Mouse (Mus musculus): Measurements from ENCODE around the gene Pqbp1. TPM values are rescaled to one million over a fixed set of nuclear protein-coding genes. Genes with fewer than 3 reads are reported as not detected.

The Pqbp1 gene
- total RNA-seq, 2 experiments from 2014 or later, result 33.3 to 33.7 TPM

- peak; percentile 91 to 92 for DNase-seq
- intact Hi-C loops (cut with DNase I), result no loop called here
Measured at GRCm38 (mm10) chrX:7883841-7884567, 15.1 kb downstream of the Pqbp1 start, which contains the start of gene Slc35a2. Gene Slc35a2 (plus strand): TSS chrX:7884028.

DNA sequence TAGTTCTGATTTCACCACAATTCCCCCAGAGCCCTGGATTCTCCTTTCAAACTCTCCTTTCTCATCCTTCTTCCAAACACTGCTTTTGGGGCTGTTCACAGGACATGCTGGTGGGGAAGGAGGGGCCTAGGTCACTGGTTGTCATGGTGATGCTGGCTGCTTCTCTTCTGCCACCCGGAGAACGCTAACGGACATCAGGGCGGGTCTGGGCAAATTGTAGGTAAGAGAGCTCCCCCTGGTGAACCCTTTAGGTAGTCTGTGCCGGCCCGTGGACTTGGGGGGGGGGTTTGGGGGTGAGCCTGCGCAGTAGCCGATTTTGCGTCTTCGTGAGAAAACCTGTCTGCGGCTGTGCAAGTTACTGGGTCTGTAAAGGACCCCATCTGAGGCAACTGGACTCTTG is 19.2 kb downstream of the Pqbp1 start:
- intact Hi-C loops (cut with DNase I), result loop anchor here (2.0 kb wide), 1 partner anchor 29 kb away; no protein-coding TSS in a partner anchor
- DNase-seq, result peak; percentile 54 to 67

DNA sequence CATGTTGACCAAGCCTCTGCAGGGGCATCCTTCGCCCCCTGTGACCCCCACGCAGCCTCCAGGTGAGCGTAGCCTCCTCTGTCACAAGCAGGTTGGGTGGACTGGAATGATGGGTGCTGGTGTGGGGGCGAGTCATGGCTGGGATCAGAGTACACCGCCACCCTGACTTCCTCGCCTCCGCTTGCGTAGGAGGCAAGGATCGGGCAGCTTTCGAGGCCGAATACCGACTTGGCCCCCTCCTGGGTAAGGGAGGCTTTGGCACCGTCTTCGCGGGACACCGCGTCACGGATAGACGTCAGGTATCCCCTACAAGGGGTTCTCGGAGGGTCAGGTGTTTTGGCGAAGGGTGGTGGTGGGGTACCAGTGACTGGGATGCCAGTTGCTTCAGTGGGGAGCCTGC is 20.6 kb downstream of the Pqbp1 start:
- peak in 1 of 2 experiments; percentile 8 for DNase-seq
- intact Hi-C loops (cut with DNase I), result no loop called here

GRCm38 (mm10) chrX:7878007-7878419 is 21.1 kb downstream of the Pqbp1 start, which contains the start of gene Pim2:
Gene Pim2 (plus strand): TSS chrX:7878262.
- peak; percentile 81 to 83 for DNase-seq
- intact Hi-C loops (cut with DNase I), result no loop called here

- intact Hi-C loops (cut with DNase I), result no loop called here
- no peak for DNase-seq
Measured at GRCm38 (mm10) chrX:7869826-7870225, 29.2 kb downstream of the Pqbp1 start.

- intact Hi-C loops (cut with DNase I), result no loop called here
- DNase-seq, result no peak
Measured at GRCm38 (mm10) chrX:7868506-7868905, 30.6 kb downstream of the Pqbp1 start.

DNA sequence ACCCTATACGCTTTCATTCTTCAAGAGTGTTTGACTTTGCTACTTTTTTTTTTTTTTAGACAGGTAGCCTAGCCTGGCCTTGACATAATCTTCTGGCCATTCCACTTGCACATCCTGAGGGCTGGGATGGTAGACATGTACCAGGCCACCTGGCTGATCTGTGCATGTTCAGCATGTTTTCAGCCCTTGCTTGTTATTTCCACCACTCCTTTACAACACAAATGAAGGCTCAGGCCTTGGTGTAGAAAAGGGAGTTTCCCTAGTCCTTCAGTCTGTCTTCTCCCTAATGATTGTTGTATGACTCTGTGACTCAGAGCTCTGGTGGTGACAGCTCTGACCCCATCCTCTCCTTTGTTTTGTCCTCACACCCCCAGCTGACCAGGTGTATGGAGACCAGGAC is 31.9 kb downstream of the Pqbp1 start:
- intact Hi-C loops (cut with DNase I), result no loop called here
- DNase-seq, result no peak

GRCm38 (mm10) chrX:7865786-7866185 is 33.3 kb downstream of the Pqbp1 start:
- intact Hi-C loops (cut with DNase I), result no loop called here
- DNase-seq, result no peak

- intact Hi-C loops (cut with DNase I), result no loop called here
- DNase-seq, result no peak
Measured at GRCm38 (mm10) chrX:7865343-7865742, 33.7 kb downstream of the Pqbp1 start.

GRCm38 (mm10) chrX:7864551-7864950 is 34.5 kb downstream of the Pqbp1 start:
- no peak for DNase-seq
- intact Hi-C loops (cut with DNase I), result no loop called here

GRCm38 (mm10) chrX:7863181-7863580 is 35.9 kb downstream of the Pqbp1 start:
- intact Hi-C loops (cut with DNase I), result no loop called here
- no peak for DNase-seq

GRCm38 (mm10) chrX:7859191-7859753 is 39.8 kb downstream of the Pqbp1 start:
- no peak for DNase-seq
- intact Hi-C loops (cut with DNase I), result no loop called here

DNA sequence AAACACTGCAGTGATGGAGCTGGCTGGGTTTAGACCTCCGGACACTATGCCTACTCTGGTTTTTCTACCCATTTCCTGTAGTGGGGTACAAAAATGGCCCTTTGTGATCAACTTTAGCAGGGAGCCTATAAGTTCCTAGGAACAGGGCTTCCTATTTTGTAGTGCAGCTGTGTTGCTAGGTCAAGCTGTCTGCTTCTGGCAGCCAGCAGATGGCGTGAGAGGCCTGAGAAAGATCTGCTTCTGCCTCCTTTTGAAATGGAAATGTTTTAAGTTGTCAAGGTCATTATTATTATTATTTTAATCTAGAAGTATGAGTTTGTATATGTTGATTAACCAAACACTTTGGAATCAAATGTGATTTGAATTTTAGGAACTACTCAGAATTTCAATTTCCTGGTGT is 44.5 kb downstream of the Pqbp1 start:
- intact Hi-C loops (cut with DNase I), result no loop called here
- DNase-seq, result peak; percentile 37 to 44

DNA sequence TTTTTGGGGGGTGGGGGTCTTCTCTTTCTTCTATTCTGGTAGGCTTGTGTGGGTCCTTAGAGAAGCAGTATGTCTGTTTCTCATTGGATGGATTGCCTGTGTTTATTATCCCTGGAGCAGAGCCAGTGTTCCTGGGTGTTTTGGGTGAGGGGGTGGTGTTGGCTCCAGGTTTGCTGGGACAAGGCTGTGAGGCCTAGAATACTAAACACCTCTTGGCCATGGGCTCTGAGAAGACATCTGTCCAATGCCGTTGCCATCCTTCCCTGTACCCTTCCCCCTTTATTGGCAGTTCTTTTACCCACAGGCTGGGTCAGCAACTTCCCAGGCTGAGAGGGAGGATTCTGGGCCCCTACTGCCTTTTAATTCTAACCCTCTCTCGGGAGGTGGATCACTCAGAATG is 51.2 kb downstream of the Pqbp1 start:
- no peak for DNase-seq
- intact Hi-C loops (cut with DNase I), result no loop called here

Other genes starting within 250 kb of the Pqbp1 start
- 10 to 100 TPM; 19.4 to 21.7 TPM for gene Prickle3, start 242.0 kb downstream of the Pqbp1 start, total RNA-seq (2021)
- 10 to 100 TPM; 84.8 to 88.4 TPM for gene Plp2, start 227.9 kb downstream of the Pqbp1 start, total RNA-seq (2021)
- 10 to 100 TPM; 10.8 to 13.9 TPM for gene Magix, start 218.0 kb downstream of the Pqbp1 start, total RNA-seq (2021)
- gene Gpkow, start 202.1 kb downstream of the Pqbp1 start, total RNA-seq (2021), result 10 to 100 TPM; 24.8 to 26.8 TPM
- 10 to 100 TPM; 31.0 to 33.4 TPM for gene Wdr45, start 184.9 kb downstream of the Pqbp1 start, total RNA-seq (2021)
- not detected for gene Gm45208, start 177.0 kb downstream of the Pqbp1 start, total RNA-seq (2021)
- 10 to 100 TPM in 1 of 2 experiments, 1 to 10 TPM in 1; 9.4 to 10.6 TPM for gene Praf2, start 170.8 kb downstream of the Pqbp1 start, total RNA-seq (2021)
- gene Ccdc120, start 148.4 kb downstream of the Pqbp1 start, total RNA-seq (2021), result 1 to 10 TPM; 1.4 to 1.7 TPM
- gene Tfe3, start 136.7 kb downstream of the Pqbp1 start, total RNA-seq (2021), result 10 to 100 TPM; 17.4 to 19.0 TPM
- 10 to 100 TPM; 27.7 to 30.2 TPM for gene Gripap1, start 109.5 kb downstream of the Pqbp1 start, total RNA-seq (2021)
- under 1 TPM; 0.79 to 0.94 TPM for gene Kcnd1, start 77.0 kb downstream of the Pqbp1 start, total RNA-seq (2021)
- gene Otud5, start 57.9 kb downstream of the Pqbp1 start, total RNA-seq (2021), result 10 to 100 TPM; 34.0 to 38.8 TPM
- gene Pim2, start 21.0 kb downstream of the Pqbp1 start, total RNA-seq (2021), result 1 to 10 TPM; 2.1 to 2.8 TPM
- 10 to 100 TPM; 15.5 to 15.8 TPM for gene Slc35a2, start 15.2 kb downstream of the Pqbp1 start, total RNA-seq (2021)
- gene Timm17b, start 88 bp upstream of the Pqbp1 start, total RNA-seq (2021), result 10 to 100 TPM; 46.4 to 51.2 TPM
- not detected for gene Gm10491, start 8.6 kb upstream of the Pqbp1 start, total RNA-seq (2021)
- not detected for gene Gm10490, start 10.3 kb upstream of the Pqbp1 start, total RNA-seq (2021)
- not detected for gene Pcsk1n, start 20.6 kb upstream of the Pqbp1 start, total RNA-seq (2021)
- gene Eras, start 29.3 kb upstream of the Pqbp1 start, total RNA-seq (2021), result not detected
- gene Hdac6, start 48.6 kb upstream of the Pqbp1 start, total RNA-seq (2021), result 10 to 100 TPM; 21.5 to 23.7 TPM
- gene Gata1, start 78.8 kb upstream of the Pqbp1 start, total RNA-seq (2021), result not detected
- gene Glod5, start 119.2 kb upstream of the Pqbp1 start, total RNA-seq (2021), result not detected
- gene Suv39h1, start 175.5 kb upstream of the Pqbp1 start, total RNA-seq (2021), result 1 to 10 TPM; 8.3 to 8.8 TPM
- 1 to 10 TPM; 2.3 to 3.0 TPM for gene Was, start 191.2 kb upstream of the Pqbp1 start, total RNA-seq (2021)
- gene Wdr13, start 233.6 kb upstream of the Pqbp1 start, total RNA-seq (2021), result 10 to 100 TPM; 79.1 to 79.3 TPM
- gene Rbm3, start 246.6 kb upstream of the Pqbp1 start, total RNA-seq (2021), result 100 to 1,000 TPM; 341 to 398 TPM